Mouse (Mus musculus) lung, adult 2 months (tissue): ENCODE results near the gene Sphk2.

Experiments used
- CTCF ChIP-seq: fragments of 200-500 bp; IDR thresholded peaks from 2 replicates; pipeline ENCODE4 v1.5.1; 2011; ENCODE audit warnings: mild to moderate bottlenecking, low read length, control low read depth; ENCODE audit not compliant: insufficient read depth
- POLR2A ChIP-seq: fragments of 200-500 bp; IDR thresholded peaks from 2 replicates; pipeline ENCODE4 v1.6.1; 2011; ENCODE audit warnings: low read depth, mild to moderate bottlenecking, control low read depth, low read length, borderline replicate concordance; ENCODE audit errors: extremely low read depth

- TF ChIP-seq POLR2A, result no peak
- TF ChIP-seq CTCF, result no peak
Measured at GRCm38 (mm10) chr7:45713881-45714520, 3.8 kb downstream of the Sphk2 start.
